Mouse (Mus musculus) limb, embryonic 15.5 days (tissue): ENCODE data around the gene Nup50. TPM values are rescaled to one million over a fixed set of nuclear protein-coding genes. Genes with fewer than 3 reads are reported as not detected.
"Not testable (repeated sequence)": the region's sequence is repeated elsewhere in the genome, so short reads cannot be mapped to it uniquely, and the experiment has no call there.

Experiments used
- ATAC-seq: fragments of 200-750 bp; cut with Nextera tagmentation; 2 replicates; pipeline ENCODE4 v1.8.0; 2017; ENCODE audit warnings: low read depth, moderate TSS enrichment; ENCODE audit not compliant: insufficient number of reproducible peaks, low FRiP score, low TSS enrichment
- H3K27ac ChIP-seq: fragments of 300-500 bp; sonication (generic); 2 replicates; pipeline ENCODE4 v1.5.1; 2015; ENCODE audit warnings: moderate library complexity, mild to moderate bottlenecking, inconsistent platforms
- H3K27me3 ChIP-seq: fragments of 300-500 bp; sonication (generic); 2 replicates; pipeline ENCODE4 v1.6.1; 2015; ENCODE audit warnings: inconsistent platforms
- H3K36me3 ChIP-seq: fragments of 300-500 bp; sonication (generic); 2 replicates; pipeline ENCODE4 v1.6.1; 2015; ENCODE audit warnings: inconsistent platforms
- H3K4me1 ChIP-seq: fragments of 300-500 bp; sonication (generic); 2 replicates; pipeline ENCODE4 v1.6.1; 2015; ENCODE audit warnings: inconsistent platforms
- H3K4me2 ChIP-seq: fragments of 300-500 bp; sonication (generic); 2 replicates; pipeline ENCODE4 v1.6.1; 2015; ENCODE audit warnings: mild to moderate bottlenecking, inconsistent platforms
- H3K4me3 ChIP-seq: fragments of 300-500 bp; sonication (generic); 2 replicates; pipeline ENCODE4 v1.5.1; 2015; ENCODE audit warnings: mild to moderate bottlenecking, inconsistent platforms
- H3K9ac ChIP-seq: fragments of 300-500 bp; sonication (generic); 2 replicates; pipeline ENCODE4 v1.6.1; 2015; ENCODE audit warnings: inconsistent platforms
- H3K9me3 ChIP-seq: fragments of 300-500 bp; sonication (generic); 2 replicates; pipeline ENCODE4 v1.6.1; 2016; ENCODE audit warnings: inconsistent platforms
- WGBS: fragments of 180-500 bp; shearing (Covaris S2); methylation state at CpG from one replicate; pipeline ENCODE4 v1.1.7; 2015; 5-methylcytosine and 5-hydroxymethylcytosine counted together
- polyA plus RNA-seq: library from polyadenylated mRNA; unstranded; fragments of >200 nt; fragmentation: Nextera tagmentation; extraction: Ambion mirVana; gene quantifications from 2 replicates; pipeline ENCODE4 v1.2.1, GENCODE M21; 2015

Gene Nup50
- 29.2 and 31.4 TPM in 2 replicates for polyA plus RNA-seq

DNA sequence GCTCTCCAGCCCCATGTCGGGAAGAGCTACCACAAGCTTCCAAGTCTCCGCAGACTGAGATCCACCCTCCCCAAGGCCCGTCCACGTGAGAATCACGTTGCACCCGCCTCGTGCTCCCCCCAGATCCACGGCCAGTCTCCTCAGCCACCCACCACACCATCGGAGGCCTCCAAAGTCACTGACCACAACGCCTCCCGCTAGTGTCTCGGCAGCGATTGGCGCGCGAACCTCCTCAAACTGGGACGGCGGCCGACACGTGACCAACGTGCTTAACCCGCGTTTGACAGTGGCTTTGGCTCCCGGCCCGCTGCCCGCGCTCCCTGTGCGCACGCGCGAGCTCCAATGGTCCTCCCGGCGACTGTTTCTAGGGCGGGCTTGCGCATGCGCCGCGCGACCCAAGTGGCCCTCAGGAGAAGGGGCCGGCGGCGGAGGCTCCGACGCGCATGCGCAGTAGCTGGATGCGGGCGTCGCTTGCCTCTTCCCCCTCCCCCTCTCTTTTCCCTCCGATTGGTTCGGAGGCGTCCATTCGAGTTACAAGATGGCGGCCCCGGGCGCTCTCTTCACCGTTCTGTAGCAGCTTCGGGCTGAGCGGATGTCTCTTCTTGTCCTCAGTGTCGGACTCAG is at the start of gene Nup50:
TSS of gene Nup50 (plus strand) at position 528 of the 624 bp plus-strand sequence.
- Histone ChIP-seq H3K36me3 (peaks cover 7% of the 10 kb centered on the region), H3K9me3 (no peaks in the 10 kb centered on the region), H3K27ac (peak within 1 kb of the TSS; percentile 96), H3K4me1 (peaks cover 19% of the 10 kb centered on the region), H3K4me3 (peak within 1 kb of the TSS; percentile 98), H3K9ac (peak within 1 kb of the TSS; percentile 96), H3K4me2 (peak within 1 kb of the TSS; percentile 75), H3K27me3 (no peaks in the 10 kb centered on the region)
- WGBS = under 1% methylated on average over 60 of the region's 60 CpGs
- peak; percentile 89 for ATAC-seq

DNA sequence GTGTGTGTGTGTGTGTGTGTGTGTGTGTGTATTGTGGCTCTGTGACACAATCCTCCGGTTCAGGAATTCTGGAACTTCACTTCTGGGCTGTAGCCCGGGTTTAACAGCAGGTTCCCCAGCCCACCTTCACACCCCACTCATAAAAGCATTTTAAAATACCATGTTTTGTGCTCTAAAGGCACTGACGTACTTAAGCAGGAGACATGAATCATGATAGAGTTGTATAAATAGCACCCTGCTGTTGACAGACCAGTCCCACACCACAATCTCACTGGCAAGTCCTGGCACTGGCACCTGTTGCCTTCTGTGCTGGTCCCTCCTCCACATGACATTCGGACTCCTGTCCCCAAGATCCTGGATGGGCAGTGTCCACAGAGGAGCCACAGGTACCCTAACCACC is 49.3 kb upstream of the Nup50 start:
- Histone ChIP-seq H3K4me2 (no peak overlapping the region), H3K27me3 (no peaks in the 10 kb centered on the region), H3K4me1 (no peaks in the 10 kb centered on the region), H3K4me3 (no peak overlapping the region), H3K9me3 (no peaks in the 10 kb centered on the region), H3K36me3 (no peaks in the 10 kb centered on the region), H3K27ac (no peak overlapping the region), H3K9ac (no peak overlapping the region)
- ATAC-seq = no peak
- 68% methylated on average over 4 of the region's 4 CpGs for WGBS

DNA sequence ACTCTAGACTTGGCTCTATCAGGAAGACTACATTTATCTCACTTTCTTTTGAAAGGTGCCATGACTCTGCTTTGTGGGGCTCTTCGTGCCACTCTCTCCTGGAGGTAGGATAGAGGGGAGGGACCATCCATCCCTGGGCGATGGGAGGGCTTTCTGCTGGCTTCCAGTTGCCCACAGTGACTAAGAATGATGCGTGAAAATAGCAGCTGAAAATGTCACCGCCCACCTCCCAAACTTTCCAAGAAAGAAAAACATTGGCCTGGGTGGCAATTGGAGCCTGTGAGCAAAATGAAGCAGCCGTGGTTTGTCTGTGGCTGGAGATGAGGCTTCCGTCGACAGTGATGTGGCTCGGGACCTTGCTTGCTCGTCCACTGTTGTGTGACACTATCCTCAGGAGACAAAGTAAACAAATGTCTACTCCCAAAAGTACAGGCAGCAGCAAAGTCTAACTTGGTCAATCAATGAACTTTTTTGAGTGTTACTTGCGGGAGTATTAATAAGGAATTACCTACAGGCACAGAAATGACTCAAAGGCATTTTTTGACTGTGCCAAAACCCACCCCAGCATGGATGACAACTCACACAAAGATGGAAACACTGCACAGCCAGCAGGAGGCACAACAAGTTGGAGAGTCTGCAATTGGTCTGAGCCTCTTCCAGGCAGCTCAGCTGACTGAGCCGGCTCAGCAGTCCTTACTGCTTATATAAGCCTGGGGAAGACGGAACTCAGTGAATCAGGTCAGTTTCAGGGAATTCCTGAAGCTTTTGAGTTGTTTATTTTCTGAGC is 46.0 kb upstream of the Nup50 start:
- Histone ChIP-seq H3K27ac (no peak overlapping the region), H3K9me3 (no peaks in the 10 kb centered on the region), H3K9ac (no peak overlapping the region), H3K4me3 (no peak overlapping the region), H3K4me1 (no peaks in the 10 kb centered on the region), H3K27me3 (no peaks in the 10 kb centered on the region), H3K36me3 (no peaks in the 10 kb centered on the region), H3K4me2 (no peak overlapping the region)
- 85% methylated on average over 12 of the region's 12 CpGs for WGBS
- ATAC-seq = no peak

GRCm38 (mm10) chr15:84888066-84888465 is 35.1 kb upstream of the Nup50 start:
- H3K4me2 ChIP-seq = no peak overlapping the region
- no peak overlapping the region for H3K4me3 ChIP-seq
- H3K27ac ChIP-seq = no peak overlapping the region
- WGBS = 73% methylated on average over 12 of the region's 12 CpGs
- H3K36me3 ChIP-seq = no peaks in the 10 kb centered on the region
- no peaks in the 10 kb centered on the region for H3K4me1 ChIP-seq
- H3K9me3 ChIP-seq = no peaks in the 10 kb centered on the region
- no peaks in the 10 kb centered on the region for H3K27me3 ChIP-seq
- H3K9ac ChIP-seq = no peak overlapping the region
- no peak for ATAC-seq

DNA sequence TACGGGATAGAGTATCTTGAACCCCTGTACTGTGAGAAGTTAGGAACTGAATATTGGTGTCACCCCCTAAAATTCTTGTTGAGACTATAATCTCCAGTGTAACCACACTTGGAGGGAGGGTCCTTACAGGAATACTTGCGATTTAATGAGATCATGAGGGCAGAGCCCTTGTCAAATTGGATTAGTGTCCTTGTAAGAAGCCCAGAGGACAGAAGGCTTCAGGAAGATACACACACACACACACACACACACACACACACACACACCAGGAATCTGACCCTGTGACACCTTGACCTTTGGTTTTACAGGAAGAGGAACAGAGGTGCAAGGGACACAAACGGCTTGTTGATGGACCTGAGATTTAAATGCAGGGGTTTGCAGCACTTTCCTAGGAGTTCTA is 32.0 kb upstream of the Nup50 start:
- no peak overlapping the region for H3K4me2 ChIP-seq
- H3K4me1 ChIP-seq = no peaks in the 10 kb centered on the region
- H3K36me3 ChIP-seq = no peaks in the 10 kb centered on the region
- H3K9me3 ChIP-seq = no peaks in the 10 kb centered on the region
- H3K4me3 ChIP-seq = no peak overlapping the region
- no peak overlapping the region for H3K9ac ChIP-seq
- no peak for ATAC-seq
- 42% methylated on average over 3 of the region's 3 CpGs for WGBS
- H3K27ac ChIP-seq = no peak overlapping the region
- no peaks in the 10 kb centered on the region for H3K27me3 ChIP-seq

DNA sequence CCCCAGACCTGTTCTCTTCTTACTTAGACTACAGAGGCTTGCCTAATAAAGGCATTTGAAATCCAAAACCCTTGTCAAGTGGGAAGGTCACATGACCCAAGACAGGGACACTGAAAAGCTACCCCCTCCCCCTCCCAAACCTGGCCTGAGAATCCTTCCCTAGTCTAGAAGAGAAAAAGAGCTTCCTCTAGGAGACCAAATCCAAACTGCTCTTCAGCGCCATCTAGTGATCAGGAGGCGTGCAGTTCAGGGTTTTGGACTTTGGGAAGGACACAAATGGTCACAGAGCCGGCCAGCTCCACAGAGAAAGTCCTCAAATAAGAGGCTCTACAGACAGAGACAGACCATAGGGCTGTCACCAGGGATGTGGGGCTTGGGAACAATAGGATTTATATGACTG is 31.6 kb upstream of the Nup50 start:
- no peaks in the 10 kb centered on the region for H3K9me3 ChIP-seq
- no peak overlapping the region for H3K4me2 ChIP-seq
- H3K9ac ChIP-seq = no peak overlapping the region
- no peak overlapping the region for H3K4me3 ChIP-seq
- H3K27ac ChIP-seq = no peak overlapping the region
- no peaks in the 10 kb centered on the region for H3K4me1 ChIP-seq
- no peak for ATAC-seq
- no peaks in the 10 kb centered on the region for H3K36me3 ChIP-seq
- WGBS = 2% methylated on average over 3 of the region's 3 CpGs
- no peaks in the 10 kb centered on the region for H3K27me3 ChIP-seq

GRCm38 (mm10) chr15:84896216-84896615 is 27.0 kb upstream of the Nup50 start:
- not testable (repeated sequence) for H3K9me3 ChIP-seq, ATAC-seq, H3K4me2 ChIP-seq, H3K27ac ChIP-seq, H3K4me3 ChIP-seq, H3K9ac ChIP-seq, H3K27me3 ChIP-seq, H3K36me3 ChIP-seq
- WGBS = 54% methylated on average over 10 of the region's 10 CpGs
- peaks cover 12% of the 10 kb centered on the region for H3K4me1 ChIP-seq

GRCm38 (mm10) chr15:84896664-84897063 is 26.5 kb upstream of the Nup50 start:
- H3K27ac ChIP-seq = no peak overlapping the region
- H3K9me3 ChIP-seq = no peaks in the 10 kb centered on the region
- peaks cover 12% of the 10 kb centered on the region for H3K4me1 ChIP-seq
- H3K9ac ChIP-seq = no peak overlapping the region
- 45% methylated on average over 1 of the region's 1 CpGs for WGBS
- H3K4me2 ChIP-seq = no peak overlapping the region
- no peak overlapping the region for H3K4me3 ChIP-seq
- ATAC-seq = no peak
- 0 out of 2 replicates have a peak, but pooled peaks cover 3% of the 10 kb centered on the region for H3K27me3 ChIP-seq
- H3K36me3 ChIP-seq = no peaks in the 10 kb centered on the region

- Histone ChIP-seq H3K9me3 (no peaks in the 10 kb centered on the region), H3K27ac (no peak overlapping the region), H3K27me3 (0 out of 2 replicates have a peak, but pooled peaks cover 3% of the 10 kb centered on the region), H3K4me1 (peaks cover 12% of the 10 kb centered on the region), H3K4me3 (no peak overlapping the region), H3K4me2 (no peak overlapping the region), H3K9ac (no peak overlapping the region), H3K36me3 (no peaks in the 10 kb centered on the region)
- no peak for ATAC-seq
- WGBS = 19% methylated on average over 7 of the region's 7 CpGs
Observed at GRCm38 (mm10) chr15:84898077-84898476, 25.1 kb upstream of the Nup50 start.

GRCm38 (mm10) chr15:84903843-84904385 is 19.3 kb upstream of the Nup50 start:
- no peak for ATAC-seq
- Histone ChIP-seq H3K36me3 (no peaks in the 10 kb centered on the region), H3K27ac (no peak overlapping the region), H3K4me3 (no peak overlapping the region), H3K9ac (no peak overlapping the region), H3K4me2 (no peak overlapping the region), H3K4me1 (peaks cover under 1% of the 10 kb centered on the region; the same call in 1 of the 2 replicates), H3K27me3 (0 out of 2 replicates have a peak, but pooled peaks cover 3% of the 10 kb centered on the region), H3K9me3 (no peaks in the 10 kb centered on the region)
- 71% methylated on average over 7 of the region's 7 CpGs for WGBS

DNA sequence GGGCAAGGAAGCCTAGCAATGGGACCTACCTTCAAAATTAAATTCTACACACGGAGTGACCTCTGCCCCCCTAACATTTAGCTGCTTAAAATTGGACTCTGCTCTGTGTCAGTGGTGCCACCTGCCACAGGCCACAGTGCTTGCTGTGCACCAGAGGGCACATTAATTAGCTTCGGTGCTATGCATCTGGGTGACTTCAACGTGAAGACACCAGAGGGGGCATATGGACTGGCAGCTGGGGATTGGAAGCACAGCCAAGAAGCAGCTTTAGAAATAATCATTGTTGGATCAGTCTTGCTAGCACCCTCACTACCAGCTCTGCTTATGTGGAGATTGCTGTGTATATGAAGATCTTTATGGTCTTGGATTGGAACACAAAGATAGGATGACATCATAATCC is 10.0 kb upstream of the Nup50 start:
- Histone ChIP-seq H3K36me3 (no peaks in the 10 kb centered on the region), H3K9me3 (no peaks in the 10 kb centered on the region), H3K4me2 (no peak overlapping the region), H3K4me3 (no peak overlapping the region), H3K27me3 (no peaks in the 10 kb centered on the region), H3K4me1 (no peaks in the 10 kb centered on the region), H3K9ac (no peak overlapping the region), H3K27ac (no peak overlapping the region)
- no peak for ATAC-seq
- WGBS = 84% methylated on average over 3 of the region's 3 CpGs

GRCm38 (mm10) chr15:84919938-84920337 is 3.3 kb upstream of the Nup50 start, which contains the start of gene Gm29666:
Gm29666 (minus strand) TSS chr15:84920038.
- Histone ChIP-seq H3K4me1 (peaks cover 12% of the 10 kb centered on the region), H3K9me3 (no peaks in the 10 kb centered on the region), H3K9ac (no peak within 1 kb of the TSS), H3K27ac (no peak within 1 kb of the TSS), H3K4me2 (no peak within 1 kb of the TSS), H3K4me3 (no peak within 1 kb of the TSS), H3K27me3 (no peaks in the 10 kb centered on the region), H3K36me3 (no peaks in the 10 kb centered on the region)
- ATAC-seq = no peak
- 90% methylated on average over 3 of the region's 3 CpGs for WGBS
